Mouse (Mus musculus): ENCODE measurements at regions not wholly inside any gene's neighbourhood (a gene's known extent, or its start where the extent isn't known, plus 50 kb on each side); places are given as distances from the start of the nearest gene placed in this dataset.
A peak's percentile ranks its signal among the peaks of the same experiment; 100 is the strongest.

- H3K9me3 ChIP-seq (ENCODE audit: control insufficient read depth, low read length): no peaks in the 10 kb centered on the region
- H3K4me2 ChIP-seq (ENCODE audit: low read length): no peak overlapping the region
- no peak overlapping the region for H3K27ac ChIP-seq (ENCODE audit: low read depth)
- H3K9ac ChIP-seq (ENCODE audit: low read length): no peak overlapping the region
- no peak for ATAC-seq (replicated peaks; ENCODE audit: low FRiP score, low TSS enrichment, low read depth)
- H3K36me3 ChIP-seq (ENCODE audit: control insufficient read depth, insufficient read depth, low read length): no peaks in the 10 kb centered on the region
- no peaks in the 10 kb centered on the region for H3K27me3 ChIP-seq (replicated peaks; ENCODE audit: control insufficient read depth, insufficient read depth, low read length)
- peaks cover 10% of the 10 kb centered on the region for H3K4me1 ChIP-seq (replicated peaks; ENCODE audit: control insufficient read depth, insufficient read depth, low read length)
- H3K4me3 ChIP-seq (ENCODE audit: low read depth, low read length): no peak overlapping the region
- WGBS: 66% methylated on average over 23 of the region's 23 CpGs
- no peak for DNase-seq (ENCODE audit: low spot score)
Measured at GRCm38 (mm10) chr5:33501735-33502495, 68.1 kb upstream of the Nkx1-1 start.

- H3K4me1 ChIP-seq (replicated peaks; ENCODE audit: control insufficient read depth, insufficient read depth, low read length): peaks cover 8% of the 10 kb centered on the region
- no peak for DNase-seq (ENCODE audit: low spot score)
- 43% methylated on average over 7 of the region's 7 CpGs for WGBS
- no peak overlapping the region for H3K27ac ChIP-seq (ENCODE audit: low read depth)
- no peak overlapping the region for H3K4me3 ChIP-seq (ENCODE audit: low read depth, low read length)
- H3K27me3 ChIP-seq (replicated peaks; ENCODE audit: control insufficient read depth, insufficient read depth, low read length): no peaks in the 10 kb centered on the region
- H3K9me3 ChIP-seq (ENCODE audit: control insufficient read depth, low read length): no peaks in the 10 kb centered on the region
- H3K9ac ChIP-seq (ENCODE audit: low read length): no peak overlapping the region
- H3K36me3 ChIP-seq (ENCODE audit: control insufficient read depth, insufficient read depth, low read length): no peaks in the 10 kb centered on the region
- H3K4me2 ChIP-seq (ENCODE audit: low read length): no peak overlapping the region
- ATAC-seq (replicated peaks; ENCODE audit: low FRiP score, low TSS enrichment, low read depth): no peak
Measured at GRCm38 (mm10) chr5:33501211-33501610, 67.4 kb upstream of the Nkx1-1 start.

GRCm38 (mm10) chr5:33495900-33496529 is 62.2 kb upstream of the Nkx1-1 start:
- peak; percentile 90 for DNase-seq (ENCODE audit: low spot score)
- H3K9ac ChIP-seq (ENCODE audit: low read length): no peak overlapping the region
- H3K4me3 ChIP-seq (ENCODE audit: low read depth, low read length): no peak overlapping the region
- H3K27ac ChIP-seq (ENCODE audit: low read depth): no peak overlapping the region
- 37% methylated on average over 6 of the region's 6 CpGs for WGBS
- H3K4me2 ChIP-seq (ENCODE audit: low read length): no peak overlapping the region
- no peaks in the 10 kb centered on the region for H3K27me3 ChIP-seq (replicated peaks; ENCODE audit: control insufficient read depth, insufficient read depth, low read length)
- no peaks in the 10 kb centered on the region for H3K9me3 ChIP-seq (ENCODE audit: control insufficient read depth, low read length)
- H3K4me1 ChIP-seq (replicated peaks; ENCODE audit: control insufficient read depth, insufficient read depth, low read length): no peaks in the 10 kb centered on the region
- no peaks in the 10 kb centered on the region for H3K36me3 ChIP-seq (ENCODE audit: control insufficient read depth, insufficient read depth, low read length)
- ATAC-seq (replicated peaks; ENCODE audit: low FRiP score, low TSS enrichment, low read depth): peak; percentile 82

- ATAC-seq (replicated peaks; ENCODE audit: low FRiP score, low TSS enrichment, low read depth) (no peak), DNase-seq (ENCODE audit: low spot score) (no peak)
Measured at GRCm38 (mm10) chr5:33495276-33495675, 61.5 kb upstream of the Nkx1-1 start.

GRCm38 (mm10) chr5:33492604-33493315 is 59.0 kb upstream of the Nkx1-1 start:
- ATAC-seq (replicated peaks; ENCODE audit: low FRiP score, low TSS enrichment, low read depth): no peak
- H3K9ac ChIP-seq (ENCODE audit: low read length): no peak overlapping the region
- no peaks in the 10 kb centered on the region for H3K36me3 ChIP-seq (ENCODE audit: control insufficient read depth, insufficient read depth, low read length)
- H3K4me3 ChIP-seq (ENCODE audit: low read depth, low read length): no peak overlapping the region
- no peaks in the 10 kb centered on the region for H3K4me1 ChIP-seq (replicated peaks; ENCODE audit: control insufficient read depth, insufficient read depth, low read length)
- H3K9me3 ChIP-seq (ENCODE audit: control insufficient read depth, low read length): no peaks in the 10 kb centered on the region
- H3K4me2 ChIP-seq (ENCODE audit: low read length): no peak overlapping the region
- no peak overlapping the region for H3K27ac ChIP-seq (ENCODE audit: low read depth)
- DNase-seq (ENCODE audit: low spot score): no peak
- H3K27me3 ChIP-seq (replicated peaks; ENCODE audit: control insufficient read depth, insufficient read depth, low read length): no peaks in the 10 kb centered on the region
- WGBS: 89% methylated on average over 11 of the region's 11 CpGs

More at GRCm38 (mm10) chr5:33495276-33495675, 61.5 kb upstream of the Nkx1-1 start:
- H3K27me3 ChIP-seq (replicated peaks; ENCODE audit: control insufficient read depth, insufficient read depth, low read length): no peaks in the 10 kb centered on the region
- H3K9me3 ChIP-seq (ENCODE audit: control insufficient read depth, low read length): no peaks in the 10 kb centered on the region
- H3K4me2 ChIP-seq (ENCODE audit: low read length): no peak overlapping the region
- H3K27ac ChIP-seq (ENCODE audit: low read depth): no peak overlapping the region
- H3K36me3 ChIP-seq (ENCODE audit: control insufficient read depth, insufficient read depth, low read length): no peaks in the 10 kb centered on the region
- H3K9ac ChIP-seq (ENCODE audit: low read length): no peak overlapping the region
- H3K4me1 ChIP-seq (replicated peaks; ENCODE audit: control insufficient read depth, insufficient read depth, low read length): no peaks in the 10 kb centered on the region
- no peak overlapping the region for H3K4me3 ChIP-seq (ENCODE audit: low read depth, low read length)
- 47% methylated on average over 6 of the region's 6 CpGs for WGBS

- Histone ChIP-seq H3K36me3 (ENCODE audit: control insufficient read depth, insufficient read depth, low read length) (no peaks in the 10 kb centered on the region), H3K4me1 (replicated peaks; ENCODE audit: control insufficient read depth, insufficient read depth, low read length) (no peaks in the 10 kb centered on the region), H3K4me2 (ENCODE audit: low read length) (no peak overlapping the region), H3K9ac (ENCODE audit: low read length) (no peak overlapping the region), H3K9me3 (ENCODE audit: control insufficient read depth, low read length) (no peaks in the 10 kb centered on the region), H3K27me3 (replicated peaks; ENCODE audit: control insufficient read depth, insufficient read depth, low read length) (no peaks in the 10 kb centered on the region; the same call in 1 of the 2 replicates), H3K27ac (ENCODE audit: low read depth) (no peak overlapping the region), H3K4me3 (ENCODE audit: low read depth, low read length) (no peak overlapping the region)
- no peak for ATAC-seq (replicated peaks; ENCODE audit: low FRiP score, low TSS enrichment, low read depth)
- DNase-seq (ENCODE audit: low spot score): no peak
- 76% methylated on average over 6 of the region's 6 CpGs for WGBS
Measured at GRCm38 (mm10) chr5:33489286-33489685, 55.5 kb upstream of the Nkx1-1 start.

- DNase-seq (ENCODE audit: low spot score) (no peak), ATAC-seq (replicated peaks; ENCODE audit: low FRiP score, low TSS enrichment, low read depth) (no peak)
- H3K27ac ChIP-seq (ENCODE audit: low read depth): no peak overlapping the region
- no peaks in the 10 kb centered on the region; the same call in 1 of the 2 replicates for H3K27me3 ChIP-seq (replicated peaks; ENCODE audit: control insufficient read depth, insufficient read depth, low read length)
- H3K9ac ChIP-seq (ENCODE audit: low read length): no peak overlapping the region
- no peak overlapping the region for H3K4me3 ChIP-seq (ENCODE audit: low read depth, low read length)
- H3K36me3 ChIP-seq (ENCODE audit: control insufficient read depth, insufficient read depth, low read length): no peaks in the 10 kb centered on the region
- 17% methylated on average over 9 of the region's 9 CpGs for WGBS
- no peaks in the 10 kb centered on the region for H3K4me1 ChIP-seq (replicated peaks; ENCODE audit: control insufficient read depth, insufficient read depth, low read length)
- no peaks in the 10 kb centered on the region for H3K9me3 ChIP-seq (ENCODE audit: control insufficient read depth, low read length)
- no peak overlapping the region for H3K4me2 ChIP-seq (ENCODE audit: low read length)
Measured at GRCm38 (mm10) chr5:33488152-33488561, 54.4 kb upstream of the Nkx1-1 start.

GRCm38 (mm10) chr5:33485765-33486164 is 52.0 kb upstream of the Nkx1-1 start:
- H3K36me3 ChIP-seq (ENCODE audit: control insufficient read depth, insufficient read depth, low read length): no peaks in the 10 kb centered on the region
- H3K4me1 ChIP-seq (replicated peaks; ENCODE audit: control insufficient read depth, insufficient read depth, low read length): no peaks in the 10 kb centered on the region
- H3K27me3 ChIP-seq (replicated peaks; ENCODE audit: control insufficient read depth, insufficient read depth, low read length): no peaks in the 10 kb centered on the region; the same call in 1 of the 2 replicates
- H3K4me2 ChIP-seq (ENCODE audit: low read length): no peak overlapping the region
- H3K9ac ChIP-seq (ENCODE audit: low read length): no peak overlapping the region
- WGBS: 53% methylated on average over 15 of the region's 15 CpGs
- H3K4me3 ChIP-seq (ENCODE audit: low read depth, low read length): no peak overlapping the region
- DNase-seq (ENCODE audit: low spot score) (no peak), ATAC-seq (replicated peaks; ENCODE audit: low FRiP score, low TSS enrichment, low read depth) (no peak)
- no peaks in the 10 kb centered on the region for H3K9me3 ChIP-seq (ENCODE audit: control insufficient read depth, low read length)
- H3K27ac ChIP-seq (ENCODE audit: low read depth): no peak overlapping the region
